Mouse (Mus musculus): Measurements from ENCODE around the gene 4933403O08Rik. TPM values are rescaled to one million over a fixed set of nuclear protein-coding genes. Genes with fewer than 3 reads are reported as not detected.

4933403O08Rik gene
- not detected in 2 replicates for polyA plus RNA-seq (2014; fragmentation: Nextera tagmentation; extraction: Ambion mirVana)

- H3K36me3 ChIP-seq (ENCODE audit: control insufficient read depth, insufficient read depth, low read length): no peaks in the 10 kb centered on the region
- H3K4me2 ChIP-seq: no peak within 1 kb of the TSS
- no peak for ATAC-seq (replicated peaks; ENCODE audit: low FRiP score)
- H3K9ac ChIP-seq (ENCODE audit: low read depth, low read length): no peak within 1 kb of the TSS
- no peaks in the 10 kb centered on the region for H3K4me1 ChIP-seq (replicated peaks; ENCODE audit: control insufficient read depth, insufficient read depth, low read length)
- WGBS: 83% methylated on average over 3 of the region's 3 CpGs
- H3K9me3 ChIP-seq (ENCODE audit: control insufficient read depth, low read length): no peaks in the 10 kb centered on the region
- DNase-seq (ENCODE audit: low spot score): no peak
- H3K4me3 ChIP-seq (ENCODE audit: low read depth, low read length): no peak within 1 kb of the TSS
- H3K27ac ChIP-seq (ENCODE audit: low read depth, low read length): no peak within 1 kb of the TSS
- H3K27me3 ChIP-seq (replicated peaks; ENCODE audit: control insufficient read depth, insufficient read depth, low read length): no peaks in the 10 kb centered on the region
Observed at GRCm38 (mm10) chrX:112238749-112239148, at the start of gene 4933403O08Rik. 4933403O08Rik (plus strand) TSS chrX:112239049.

DNA sequence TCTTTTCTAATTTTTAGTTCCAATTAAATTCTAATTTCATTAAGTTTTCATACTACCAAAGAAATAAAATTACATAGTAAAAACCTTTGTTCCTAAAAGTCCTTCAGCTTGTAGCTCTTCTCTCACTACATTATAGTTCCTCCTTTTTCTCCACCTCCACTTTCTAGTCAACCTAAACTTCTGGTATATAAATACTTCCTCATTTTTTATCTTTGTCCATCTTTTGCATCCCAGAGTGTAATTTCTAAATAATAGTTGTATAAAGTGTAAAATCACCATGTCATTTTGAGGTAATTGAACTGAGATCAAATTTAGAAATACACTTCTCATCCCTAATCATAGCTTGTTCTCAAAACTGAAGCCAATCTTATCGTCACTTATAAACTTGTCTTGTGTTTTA lies 4.1 kb downstream of the 4933403O08Rik start:
- Histone ChIP-seq H3K9ac (ENCODE audit: low read depth, low read length) (no peak overlapping the region), H3K4me1 (replicated peaks; ENCODE audit: control insufficient read depth, insufficient read depth, low read length) (no peaks in the 10 kb centered on the region), H3K9me3 (ENCODE audit: control insufficient read depth, low read length) (no peaks in the 10 kb centered on the region), H3K36me3 (ENCODE audit: control insufficient read depth, insufficient read depth, low read length) (no peaks in the 10 kb centered on the region), H3K27me3 (replicated peaks; ENCODE audit: control insufficient read depth, insufficient read depth, low read length) (no peaks in the 10 kb centered on the region), H3K27ac (ENCODE audit: low read depth, low read length) (no peak overlapping the region), H3K4me2 (no peak overlapping the region), H3K4me3 (ENCODE audit: low read depth, low read length) (no peak overlapping the region)
- no peak for ATAC-seq (replicated peaks; ENCODE audit: low FRiP score)
- 78% methylated on average over 1 of the region's 1 CpGs for WGBS
- DNase-seq (ENCODE audit: low spot score): no peak

DNA sequence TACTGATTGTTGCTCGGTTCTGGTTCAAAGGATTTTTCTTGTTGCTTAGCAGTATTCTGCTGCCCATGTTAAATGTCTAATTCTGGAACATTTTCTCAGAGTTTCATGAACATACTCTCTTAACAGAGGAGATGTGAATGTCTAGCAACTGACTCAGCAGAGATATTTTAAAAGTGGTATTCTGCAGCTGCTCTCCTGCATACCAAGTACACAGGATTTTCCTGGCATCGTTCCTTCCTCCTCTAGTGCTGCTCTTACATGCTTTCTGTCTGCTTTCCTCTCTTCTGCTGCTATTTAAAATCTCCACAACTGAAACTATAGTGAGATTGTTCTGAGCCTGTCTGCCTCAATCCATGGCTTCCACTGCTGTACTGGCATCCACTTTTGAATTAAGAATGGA lies 16.7 kb downstream of the 4933403O08Rik start:
- no peak overlapping the region for H3K4me3 ChIP-seq (ENCODE audit: low read depth, low read length)
- no peak overlapping the region for H3K9ac ChIP-seq (ENCODE audit: low read depth, low read length)
- no peaks in the 10 kb centered on the region for H3K4me1 ChIP-seq (replicated peaks; ENCODE audit: control insufficient read depth, insufficient read depth, low read length)
- DNase-seq (ENCODE audit: low spot score) (no peak), ATAC-seq (replicated peaks; ENCODE audit: low FRiP score) (no peak)
- no peaks in the 10 kb centered on the region for H3K9me3 ChIP-seq (ENCODE audit: control insufficient read depth, low read length)
- H3K27ac ChIP-seq (ENCODE audit: low read depth, low read length): no peak overlapping the region
- no peaks in the 10 kb centered on the region for H3K36me3 ChIP-seq (ENCODE audit: control insufficient read depth, insufficient read depth, low read length)
- H3K4me2 ChIP-seq: no peak overlapping the region
- WGBS: 77% methylated on average over 2 of the region's 2 CpGs
- H3K27me3 ChIP-seq (replicated peaks; ENCODE audit: control insufficient read depth, insufficient read depth, low read length): no peaks in the 10 kb centered on the region

DNA sequence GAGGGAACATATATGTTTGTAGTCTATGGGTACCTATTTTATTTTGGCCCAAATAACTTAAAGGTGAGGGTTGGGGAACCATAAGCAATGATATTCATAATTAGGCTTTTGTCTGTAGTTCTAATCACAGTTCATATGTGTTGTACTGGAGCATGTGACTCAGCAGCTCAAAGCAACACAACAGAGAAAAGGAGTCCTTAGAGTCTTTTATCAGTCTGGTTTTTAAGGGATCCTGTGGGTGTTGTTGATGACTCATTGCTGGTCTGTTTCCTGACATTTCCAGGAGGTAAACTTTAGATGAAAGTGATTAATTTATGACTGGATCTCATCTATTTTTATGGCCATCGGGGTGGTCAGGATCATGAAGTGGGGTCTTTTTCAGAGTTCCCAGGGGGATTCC lies 34.7 kb downstream of the 4933403O08Rik start:
- H3K4me1 ChIP-seq (replicated peaks; ENCODE audit: control insufficient read depth, insufficient read depth, low read length): no peaks in the 10 kb centered on the region
- H3K27me3 ChIP-seq (replicated peaks; ENCODE audit: control insufficient read depth, insufficient read depth, low read length): no peaks in the 10 kb centered on the region
- ATAC-seq (replicated peaks; ENCODE audit: low FRiP score) (no peak), DNase-seq (ENCODE audit: low spot score) (no peak)
- H3K36me3 ChIP-seq (ENCODE audit: control insufficient read depth, insufficient read depth, low read length): no peaks in the 10 kb centered on the region
- H3K27ac ChIP-seq (ENCODE audit: low read depth, low read length): no peak overlapping the region
- H3K4me3 ChIP-seq (ENCODE audit: low read depth, low read length): no peak overlapping the region
- 71% methylated on average over 1 of the region's 1 CpGs for WGBS
- H3K9ac ChIP-seq (ENCODE audit: low read depth, low read length): no peak overlapping the region
- H3K4me2 ChIP-seq: no peak overlapping the region
- H3K9me3 ChIP-seq (ENCODE audit: control insufficient read depth, low read length): no peaks in the 10 kb centered on the region

Other genes with a start within 250 kb of the 4933403O08Rik start
- gene Tex16, start 228.0 kb upstream of the 4933403O08Rik start, polyA plus RNA-seq (2014; fragmentation: Nextera tagmentation; extraction: Ambion mirVana): 0.94 and 2.3 TPM in 2 replicates
- gene Apool, start 72.3 kb downstream of the 4933403O08Rik start, polyA plus RNA-seq (2014; fragmentation: Nextera tagmentation; extraction: Ambion mirVana): 47.5 and 48.6 TPM in 2 replicates
- gene Satl1, start 167.7 kb downstream of the 4933403O08Rik start, polyA plus RNA-seq (2014; fragmentation: Nextera tagmentation; extraction: Ambion mirVana): not detected in 2 replicates

Data from liver, embryonic 11.5 days (tissue).